Mouse (Mus musculus): Measurements from ENCODE around the gene 4921539E11Rik. TPM values are rescaled to one million over a fixed set of nuclear protein-coding genes. Genes with fewer than 3 reads are reported as not detected.

4921539E11Rik gene
- polyA plus RNA-seq, 1 experiment from 2014 or later: not detected

DNA sequence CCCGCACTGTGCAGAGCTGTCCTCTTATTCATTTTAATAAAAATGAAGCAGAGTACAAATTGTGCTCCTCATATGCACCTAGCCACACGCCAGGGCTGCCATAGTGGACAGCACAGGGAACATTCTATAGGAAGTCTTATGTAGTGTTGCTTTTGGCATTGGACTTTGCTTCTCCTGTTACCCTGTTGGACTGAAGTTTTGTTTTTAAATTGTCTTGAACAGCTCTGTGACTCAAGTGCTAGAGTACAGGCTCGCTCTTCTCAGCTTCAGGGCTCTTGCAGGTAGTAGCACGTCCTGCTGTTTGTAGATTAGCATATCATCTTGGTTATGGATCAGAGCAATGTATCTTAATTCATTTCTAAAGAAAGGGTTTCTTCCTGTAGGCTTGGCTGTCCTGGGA, 25.2 kb upstream of the 4921539E11Rik start:
- DNase-seq (ENCODE audit: low spot score): peak; percentile 13
- Histone ChIP-seq H3K4me3 (ENCODE audit: low read depth, low read length) (no peak overlapping the region), H3K36me3 (ENCODE audit: insufficient read depth, low read length) (0 out of 2 replicates have a peak, but pooled peaks cover 4% of the 10 kb centered on the region), H3K27ac (ENCODE audit: low read length) (no peak overlapping the region), H3K9me3 (ENCODE audit: low read length) (no peaks in the 10 kb centered on the region), H3K4me2 (replicated peaks; ENCODE audit: low read depth, low read length) (no peak overlapping the region), H3K27me3 (replicated peaks; ENCODE audit: insufficient read depth, low read length) (no peaks in the 10 kb centered on the region), H3K9ac (replicated peaks; ENCODE audit: low read depth) (no peak overlapping the region), H3K4me1 (ENCODE audit: insufficient read depth, low read depth, low read length) (no peaks in the 10 kb centered on the region)
- no peak for TF ChIP-seq CTCF (IDR thresholded peaks at IDR 0.05)
- no peak for TF ChIP-seq EP300 (IDR thresholded peaks at IDR 0.05)
- no peak for ATAC-seq
- WGBS: 78% methylated on average over 4 of the region's 4 CpGs

DNA sequence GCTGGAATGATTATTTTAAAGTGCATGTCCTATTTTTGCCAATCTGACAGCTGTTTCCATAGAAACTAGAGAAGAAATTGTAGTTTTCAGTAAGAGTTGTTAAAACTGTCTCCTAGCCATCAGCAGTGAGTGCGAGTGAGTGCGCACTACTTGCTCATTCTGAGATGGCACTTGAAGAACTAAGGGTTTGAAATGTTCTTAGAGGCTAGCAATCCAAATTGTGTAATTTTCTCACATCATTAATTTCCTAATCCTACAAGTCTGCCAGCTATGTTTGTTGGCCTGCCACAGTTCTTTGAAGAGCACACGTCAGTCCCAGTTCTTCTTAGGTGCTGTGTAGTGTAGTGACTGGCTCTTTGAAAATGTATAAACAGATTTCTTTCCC, 23.9 kb upstream of the 4921539E11Rik start:
- Histone ChIP-seq H3K9me3 (ENCODE audit: low read length) (no peaks in the 10 kb centered on the region), H3K36me3 (ENCODE audit: insufficient read depth, low read length) (no peaks in the 10 kb centered on the region), H3K9ac (replicated peaks; ENCODE audit: low read depth) (no peak overlapping the region), H3K4me1 (ENCODE audit: insufficient read depth, low read depth, low read length) (no peaks in the 10 kb centered on the region), H3K27me3 (replicated peaks; ENCODE audit: insufficient read depth, low read length) (no peaks in the 10 kb centered on the region), H3K27ac (ENCODE audit: low read length) (peak overlapping the region; percentile 98; the same call in 1 of the 2 replicates), H3K4me3 (ENCODE audit: low read depth, low read length) (peak overlapping the region; percentile 58), H3K4me2 (replicated peaks; ENCODE audit: low read depth, low read length) (peak overlapping the region; percentile 57)
- peak; percentile 37 for ATAC-seq
- TF ChIP-seq EP300 (IDR thresholded peaks at IDR 0.05): peak; percentile 83; the same call in 1 of the 2 replicates
- TF ChIP-seq CTCF (IDR thresholded peaks at IDR 0.05): no peak
- DNase-seq (ENCODE audit: low spot score): peak; percentile 93
- whole genome bisulfite sequencing: 20% methylated on average over 3 of the region's 3 CpGs

DNA sequence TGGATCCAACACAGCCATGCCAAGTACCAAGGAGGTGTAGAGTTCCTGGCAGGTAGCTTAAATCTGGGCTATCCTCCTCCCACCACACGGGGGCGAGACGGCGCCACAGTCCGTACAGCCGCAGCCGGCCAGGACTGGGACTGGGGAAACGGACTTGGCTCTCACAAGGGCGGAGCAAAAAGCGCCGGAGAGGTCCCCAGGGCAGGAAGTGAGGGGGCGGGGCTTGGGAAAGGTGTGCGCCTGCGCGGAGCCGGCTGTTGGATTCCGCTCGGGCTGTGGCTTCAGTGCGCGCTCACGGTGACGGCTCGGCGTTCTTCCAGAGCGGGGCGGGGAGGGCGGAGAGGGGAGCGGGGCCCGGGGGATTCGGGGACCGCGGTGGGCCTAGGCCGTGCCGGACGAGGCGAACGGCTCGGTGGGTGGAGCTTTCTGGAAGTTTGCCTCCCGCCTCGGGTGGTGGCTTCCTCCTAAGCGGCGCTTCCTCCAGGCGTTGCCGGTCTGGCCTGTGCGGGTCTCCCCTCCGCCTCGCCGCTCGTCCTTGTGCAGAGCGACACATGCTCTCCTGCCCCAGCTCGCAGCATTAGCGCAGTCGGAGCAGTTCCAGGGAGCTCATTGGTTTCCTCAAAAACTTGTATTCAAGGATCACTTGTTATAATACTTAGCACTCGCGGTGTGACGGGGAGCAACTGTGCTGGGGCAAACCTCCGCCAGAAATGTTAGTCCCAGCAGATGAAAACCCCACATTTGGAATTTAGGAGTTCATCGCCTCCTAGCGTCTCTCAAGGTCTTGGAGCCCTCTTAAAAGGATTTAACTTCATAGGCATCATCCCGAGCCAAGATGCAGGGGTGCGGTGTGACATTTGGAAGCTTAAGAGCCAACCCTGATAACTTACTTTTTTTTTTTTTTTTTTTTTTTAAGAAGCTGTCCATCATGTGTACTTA, 23.2 kb upstream of the 4921539E11Rik start, which contains the start of gene Oma1:
Gene Oma1, plus strand, starts transcription at position 226 of the 939 bp plus-strand sequence.
- Histone ChIP-seq H3K4me1 (ENCODE audit: insufficient read depth, low read depth, low read length) (no peaks in the 10 kb centered on the region), H3K36me3 (ENCODE audit: insufficient read depth, low read length) (no peaks in the 10 kb centered on the region), H3K27me3 (replicated peaks; ENCODE audit: insufficient read depth, low read length) (no peaks in the 10 kb centered on the region), H3K4me3 (ENCODE audit: low read depth, low read length) (peak within 1 kb of the TSS; percentile 58), H3K9me3 (ENCODE audit: low read length) (no peaks in the 10 kb centered on the region), H3K9ac (replicated peaks; ENCODE audit: low read depth) (peak within 1 kb of the TSS; percentile 59), H3K27ac (ENCODE audit: low read length) (peak within 1 kb of the TSS; percentile 98), H3K4me2 (replicated peaks; ENCODE audit: low read depth, low read length) (peak within 1 kb of the TSS; percentile 57)
- ATAC-seq: peak; percentile 98
- peak; percentile 99 for DNase-seq (ENCODE audit: low spot score)
- WGBS: under 1% methylated on average over 48 of the region's 61 CpGs
- no peak for TF ChIP-seq EP300 (IDR thresholded peaks at IDR 0.05)
- peak; percentile 97 for TF ChIP-seq CTCF (IDR thresholded peaks at IDR 0.05)

DNA sequence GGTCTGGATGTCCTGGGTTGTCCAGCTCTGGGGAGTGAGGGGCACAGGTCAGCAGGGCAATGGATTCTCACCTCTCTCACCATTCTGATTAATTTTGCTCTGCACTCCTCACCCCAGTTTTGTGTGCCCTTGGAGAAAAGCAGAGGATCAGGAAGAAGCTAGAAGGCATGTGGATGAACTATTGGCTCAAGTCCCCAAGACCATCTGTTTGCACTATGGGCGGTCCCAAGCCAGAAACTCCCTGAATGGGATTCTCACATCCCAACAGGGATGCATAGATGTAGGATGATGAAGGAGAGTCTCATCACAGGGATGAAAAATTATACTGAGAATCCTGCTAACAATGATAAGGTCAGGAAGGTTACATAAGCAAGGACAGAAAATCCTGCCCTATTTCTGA, 13.2 kb upstream of the 4921539E11Rik start:
- no peak overlapping the region for H3K4me3 ChIP-seq (ENCODE audit: low read depth, low read length)
- DNase-seq (ENCODE audit: low spot score): no peak

DNA sequence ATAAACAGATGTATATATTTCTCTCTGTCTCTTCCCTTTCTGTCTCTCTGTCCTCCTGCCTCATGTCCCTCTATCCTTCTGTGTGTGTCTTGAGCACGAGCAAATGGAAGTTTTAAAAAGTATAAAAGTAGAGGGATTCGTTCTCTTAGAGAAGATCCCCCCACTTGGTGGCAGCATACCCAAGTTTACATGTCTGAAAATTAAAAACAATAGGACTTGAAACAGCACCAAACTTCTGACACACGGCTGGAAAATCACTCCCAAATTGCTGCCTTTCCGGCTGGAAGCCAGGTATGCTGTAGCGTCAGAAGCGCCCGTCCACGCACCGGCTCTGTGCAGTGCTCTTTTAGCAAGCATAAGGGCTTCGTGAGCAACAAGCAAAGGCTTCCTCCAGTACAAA, 8.7 kb upstream of the 4921539E11Rik start:
- Histone ChIP-seq H3K4me2 (replicated peaks; ENCODE audit: low read depth, low read length) (0 out of 2 replicates have a peak overlapping the region, but pooled peaks have one; percentile 27), H3K36me3 (ENCODE audit: insufficient read depth, low read length) (no peaks in the 10 kb centered on the region), H3K4me3 (ENCODE audit: low read depth, low read length) (no peak overlapping the region), H3K9me3 (ENCODE audit: low read length) (no peaks in the 10 kb centered on the region), H3K27ac (ENCODE audit: low read length) (no peak overlapping the region), H3K4me1 (ENCODE audit: insufficient read depth, low read depth, low read length) (no peaks in the 10 kb centered on the region), H3K9ac (replicated peaks; ENCODE audit: low read depth) (no peak overlapping the region), H3K27me3 (replicated peaks; ENCODE audit: insufficient read depth, low read length) (no peaks in the 10 kb centered on the region)
- 48% methylated on average over 10 of the region's 10 CpGs for WGBS
- ATAC-seq: no peak
- DNase-seq (ENCODE audit: low spot score): peak; percentile 12
- TF ChIP-seq CTCF (IDR thresholded peaks at IDR 0.05) (peak; percentile 28), EP300 (IDR thresholded peaks at IDR 0.05) (no peak)

More for the DNA sequence above, 13.2 kb upstream of the 4921539E11Rik start:
- TF ChIP-seq CTCF (IDR thresholded peaks at IDR 0.05) (no peak), EP300 (IDR thresholded peaks at IDR 0.05) (no peak)
- H3K9ac ChIP-seq (replicated peaks; ENCODE audit: low read depth): no peak overlapping the region
- no peak overlapping the region for H3K27ac ChIP-seq (ENCODE audit: low read length)
- H3K9me3 ChIP-seq (ENCODE audit: low read length): no peaks in the 10 kb centered on the region
- no peak for ATAC-seq
- 58% methylated on average over 1 of the region's 1 CpGs for WGBS
- H3K4me2 ChIP-seq (replicated peaks; ENCODE audit: low read depth, low read length): no peak overlapping the region
- no peaks in the 10 kb centered on the region for H3K27me3 ChIP-seq (replicated peaks; ENCODE audit: insufficient read depth, low read length)
- no peaks in the 10 kb centered on the region for H3K4me1 ChIP-seq (ENCODE audit: insufficient read depth, low read depth, low read length)
- H3K36me3 ChIP-seq (ENCODE audit: insufficient read depth, low read length): no peaks in the 10 kb centered on the region

DNA sequence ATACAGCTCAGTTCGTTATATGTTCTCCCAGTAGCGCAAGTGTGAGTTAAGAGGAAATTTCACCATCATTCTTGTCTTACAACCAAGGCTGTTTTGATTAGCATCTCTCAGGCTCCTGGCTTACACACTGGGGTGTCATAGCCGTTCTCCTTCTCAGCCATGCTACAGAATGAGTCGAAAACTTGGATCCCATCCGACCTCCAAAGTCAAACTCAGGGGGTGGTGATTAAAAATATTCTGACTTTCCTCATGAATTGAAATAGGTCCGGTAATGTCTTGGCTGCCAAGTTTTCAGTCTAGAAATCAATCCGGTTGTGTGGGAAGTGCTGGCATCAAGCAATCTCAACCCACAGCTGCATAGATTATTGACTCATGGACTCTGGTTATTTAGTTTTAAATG, 2.3 kb downstream of the 4921539E11Rik start:
- ATAC-seq: no peak
- TF ChIP-seq EP300 (IDR thresholded peaks at IDR 0.05) (no peak), CTCF (IDR thresholded peaks at IDR 0.05) (no peak)

More for the DNA sequence above, 2.3 kb downstream of the 4921539E11Rik start:
- H3K27ac ChIP-seq (ENCODE audit: low read length): no peak overlapping the region
- H3K4me2 ChIP-seq (replicated peaks; ENCODE audit: low read depth, low read length): no peak overlapping the region
- H3K27me3 ChIP-seq (replicated peaks; ENCODE audit: insufficient read depth, low read length): no peaks in the 10 kb centered on the region
- H3K9ac ChIP-seq (replicated peaks; ENCODE audit: low read depth): no peak overlapping the region
- no peaks in the 10 kb centered on the region for H3K36me3 ChIP-seq (ENCODE audit: insufficient read depth, low read length)
- no peak overlapping the region for H3K4me3 ChIP-seq (ENCODE audit: low read depth, low read length)
- no peaks in the 10 kb centered on the region for H3K9me3 ChIP-seq (ENCODE audit: low read length)
- WGBS: 77% methylated on average over 7 of the region's 7 CpGs
- no peak for DNase-seq (ENCODE audit: low spot score)
- no peaks in the 10 kb centered on the region for H3K4me1 ChIP-seq (ENCODE audit: insufficient read depth, low read depth, low read length)
